Mouse (Mus musculus) urinary bladder, adult 18-20 months (tissue): ENCODE results near the gene Gm15155.
"Not testable (repeated sequence)": the region's sequence is repeated elsewhere in the genome, so short reads cannot be mapped to it uniquely, and the experiment has no call there.

Experiments used
- DNase-seq, 2 experiments: peaks; one replicate each; pipeline ENCODE4 v3.0.0; 2022; ENCODE audit warnings: low spot score in 2 of 2, mixed read lengths in 2 of 2

Gm15155 gene

GRCm38 (mm10) chrX:155624341-155624841 is at the start of gene Gm15155:
TSS of gene Gm15155 (plus strand) at chrX:155624741.
- DNase-seq, result no peak

DNA sequence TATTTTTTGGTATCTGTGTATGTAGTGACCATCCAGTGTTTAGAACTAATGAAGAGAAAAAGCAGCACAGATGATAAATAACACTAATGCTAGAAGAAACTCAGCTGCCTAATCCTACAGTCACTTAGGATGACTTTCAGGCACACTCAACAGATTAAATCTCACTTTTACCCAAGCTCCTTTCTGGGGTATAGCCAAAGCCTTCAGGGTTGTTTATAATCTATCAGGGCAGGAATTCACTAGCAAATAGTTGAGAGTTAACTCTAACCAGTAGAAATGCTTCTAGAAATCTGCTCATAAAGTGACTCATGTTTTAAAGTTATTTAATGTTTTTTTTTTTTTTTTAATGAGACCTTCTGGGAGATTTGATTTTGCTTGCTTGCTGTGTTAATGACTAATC is 44.8 kb upstream of the Gm15155 start:
- DNase-seq, result no peak

- no peak for DNase-seq
Observed at GRCm38 (mm10) chrX:155584586-155584985, 40.0 kb upstream of the Gm15155 start.

DNA sequence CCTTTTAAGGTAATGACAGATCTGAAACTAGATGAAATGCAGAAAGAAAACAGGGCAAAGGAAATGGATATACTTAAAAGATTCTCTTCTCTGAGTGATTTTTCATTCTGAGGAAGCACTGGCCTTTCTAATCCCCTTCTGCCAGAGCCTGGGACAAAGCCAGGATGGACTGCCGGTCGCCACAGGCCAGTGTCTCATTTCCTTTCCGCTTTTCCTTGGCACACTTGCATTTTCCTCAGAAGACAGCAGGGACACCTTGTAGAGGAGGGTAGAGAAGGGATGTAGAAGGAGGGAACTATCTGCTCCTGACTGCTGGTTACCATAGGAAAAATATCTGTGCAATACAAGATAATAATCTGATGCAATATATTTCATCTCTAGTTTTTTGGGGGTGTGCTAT is 33.1 kb upstream of the Gm15155 start:
- DNase-seq, result no peak

DNA sequence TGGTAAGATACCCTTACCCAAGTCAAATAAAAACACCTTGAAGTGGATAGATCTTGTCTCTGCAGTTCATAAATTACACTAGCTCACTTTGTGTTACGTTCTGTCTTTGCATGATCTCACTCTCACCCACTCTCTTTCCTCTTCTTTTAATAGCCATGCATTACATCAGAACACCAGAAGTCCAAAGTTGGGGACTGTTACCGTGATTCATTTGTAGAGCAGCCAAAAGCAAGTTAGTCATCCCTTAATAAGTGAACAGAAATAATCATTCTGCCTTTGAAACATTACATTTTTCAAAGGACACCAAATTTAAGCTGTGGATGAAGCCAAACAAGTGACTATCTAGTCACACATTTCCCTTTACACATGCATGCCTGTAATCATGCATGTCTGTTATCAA is 32.1 kb upstream of the Gm15155 start:
- no peak for DNase-seq

DNA sequence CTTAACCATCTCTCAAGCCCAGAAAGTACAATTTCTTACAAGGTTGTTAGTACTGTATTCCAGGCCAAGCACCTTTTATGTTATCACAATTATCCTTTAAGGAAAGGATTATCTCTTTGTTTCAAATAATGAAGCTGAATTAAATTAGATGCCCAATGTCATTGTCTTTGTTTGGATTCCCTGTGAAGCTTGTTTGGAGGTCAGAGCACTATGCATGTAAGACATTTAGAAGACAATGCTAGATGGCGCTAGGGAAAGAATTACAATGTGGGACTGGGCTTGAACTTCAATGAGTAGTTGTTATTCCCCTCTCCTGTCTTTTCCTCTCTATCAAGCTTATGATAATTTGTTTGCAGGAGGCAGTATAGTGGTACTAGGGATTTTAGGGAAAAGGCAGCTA is 29.9 kb upstream of the Gm15155 start:
- no peak for DNase-seq

GRCm38 (mm10) chrX:155596390-155596789 is 28.2 kb upstream of the Gm15155 start:
- no peak for DNase-seq

DNA sequence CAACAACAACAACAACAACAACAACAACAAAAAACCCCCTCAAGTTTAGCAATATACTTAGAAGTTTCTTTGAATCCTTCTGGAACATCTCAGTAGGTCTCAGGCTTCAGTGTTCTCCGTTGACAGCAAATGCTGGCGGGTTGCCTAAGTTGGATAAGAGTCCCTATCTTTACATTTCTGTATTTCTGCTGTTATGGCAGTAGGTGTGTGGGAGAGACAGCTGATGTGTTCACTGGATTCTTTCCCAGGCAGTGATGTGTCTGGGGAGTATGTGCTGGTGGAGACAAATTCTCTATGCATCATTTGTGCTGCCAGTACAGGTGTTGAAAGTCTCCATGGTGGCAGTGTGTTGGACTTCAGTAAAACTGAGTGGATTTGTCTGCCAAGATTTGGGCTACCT is 23.3 kb upstream of the Gm15155 start:
- DNase-seq, result no peak

DNA sequence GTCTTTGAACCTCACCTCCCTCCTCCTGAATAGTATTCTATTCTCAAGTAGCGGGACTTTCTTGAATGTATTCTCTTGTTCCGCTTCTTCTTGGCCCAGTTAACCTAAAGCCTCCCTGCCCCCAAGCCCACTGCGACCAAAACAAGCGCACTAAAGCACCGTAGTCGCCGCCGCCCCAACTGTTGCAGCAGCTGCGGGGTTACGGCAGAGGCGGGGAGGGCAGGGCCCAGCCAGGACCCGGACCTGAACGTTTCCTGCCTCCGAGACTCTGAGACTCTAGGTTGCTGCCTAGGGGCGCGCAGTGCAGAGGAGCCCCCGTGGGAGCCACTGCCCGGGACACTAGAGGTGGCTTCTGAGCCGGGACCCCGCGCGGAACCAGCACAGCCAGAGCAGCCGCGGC is 2.0 kb upstream of the Gm15155 start:
- DNase-seq, result no peak

DNA sequence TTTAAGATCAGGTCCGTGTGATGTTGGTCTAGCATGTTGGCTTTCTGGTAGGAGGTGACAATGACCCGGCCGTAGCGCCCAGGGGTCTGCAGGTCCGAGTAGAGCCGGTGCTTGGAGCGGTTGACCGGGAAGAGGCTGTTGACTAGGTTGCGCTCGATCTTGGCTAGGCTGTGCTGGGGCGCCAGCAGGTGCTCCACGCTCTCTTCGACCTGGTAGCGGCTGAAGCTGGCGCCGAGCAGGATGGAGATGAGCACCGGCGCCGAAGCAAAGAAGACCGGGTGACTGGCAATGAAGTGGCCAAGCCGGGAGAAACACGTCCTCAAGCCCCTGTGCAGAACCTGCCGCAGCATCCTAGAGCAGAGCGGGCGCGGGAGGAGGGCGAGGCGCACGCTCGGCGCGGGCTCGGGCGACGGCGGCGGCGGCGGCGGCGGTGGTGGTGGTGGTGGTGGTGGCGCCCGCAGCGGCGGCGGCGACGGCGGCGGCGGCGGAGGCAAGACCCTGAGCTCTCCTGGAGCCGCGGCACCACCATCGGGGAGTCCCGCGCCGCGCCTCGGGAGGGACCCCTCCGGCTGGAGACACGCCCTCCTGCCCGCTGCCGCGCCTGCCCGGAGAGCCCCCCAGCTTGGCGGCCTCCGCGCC is 1.5 kb upstream of the Gm15155 start:
- DNase-seq, result no peak

GRCm38 (mm10) chrX:155623701-155624281 is 750 bp upstream of the Gm15155 start, which contains the start of gene Ptchd1:
TSS of gene Ptchd1 (minus strand) at chrX:155623814.
- DNase-seq, result no peak

DNA sequence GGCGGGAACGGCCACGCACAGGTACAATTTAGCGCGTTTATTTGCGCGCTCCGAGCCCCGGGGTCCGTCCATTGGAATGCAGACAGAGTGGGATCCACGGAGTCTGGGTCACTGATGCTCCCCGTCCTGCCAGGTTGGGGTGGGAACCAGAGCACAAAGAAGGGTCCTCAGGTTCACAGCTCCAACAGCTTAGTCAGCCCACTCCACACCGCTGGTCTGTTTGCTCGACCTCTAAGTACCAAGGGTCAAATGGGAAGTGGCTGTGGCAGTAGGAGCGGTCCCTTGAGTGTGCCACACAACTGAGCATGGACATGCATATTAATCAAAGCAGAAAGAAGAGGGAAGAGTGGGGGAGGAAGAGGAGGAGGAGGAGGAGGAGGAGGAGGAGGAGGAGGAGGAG is 354 bp downstream of the Gm15155 start:
- no peak for DNase-seq

- no peak for DNase-seq
Observed at GRCm38 (mm10) chrX:155625671-155626196, 1.2 kb downstream of the Gm15155 start.

DNA sequence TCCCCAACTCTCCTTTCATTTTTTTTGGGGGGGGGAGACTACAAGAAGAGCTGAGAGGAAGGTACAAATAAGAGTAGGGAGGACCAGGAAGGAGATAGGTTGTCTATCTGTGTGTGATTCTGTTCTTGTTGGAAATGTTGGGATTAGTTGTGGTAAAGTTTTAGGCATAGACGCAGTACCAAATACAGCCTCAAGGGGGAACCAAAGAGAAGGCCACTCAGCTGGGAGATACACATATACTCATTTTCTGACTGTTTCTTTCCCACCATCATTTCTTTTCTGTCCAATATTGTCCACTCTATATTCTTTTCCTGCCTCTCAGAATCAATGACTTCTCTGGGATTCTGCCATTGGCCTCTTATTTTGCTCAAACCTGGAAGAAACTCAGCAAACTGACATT is 19.4 kb downstream of the Gm15155 start:
- no peak for DNase-seq

GRCm38 (mm10) chrX:155645975-155646374 is 21.4 kb downstream of the Gm15155 start:
- DNase-seq, result no peak

DNA sequence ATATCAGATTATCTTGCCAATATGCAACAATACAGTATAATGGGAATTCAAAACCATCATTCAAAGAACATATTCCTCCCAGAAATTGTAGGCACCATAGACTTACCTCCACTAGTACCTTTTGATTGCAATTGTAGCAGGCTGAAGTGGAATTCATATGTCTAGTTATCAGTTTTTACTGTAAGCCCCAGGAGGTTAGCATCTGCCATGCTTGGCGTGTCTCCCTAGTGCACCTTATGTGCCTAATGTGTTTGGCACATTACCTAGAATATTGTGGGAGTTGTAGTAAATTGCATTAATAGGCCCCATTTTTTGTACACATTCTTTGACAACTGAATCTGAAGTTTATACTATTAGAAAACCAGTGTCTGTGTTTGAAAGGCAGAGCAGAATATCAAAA is 33.4 kb downstream of the Gm15155 start:
- DNase-seq, result no peak

- DNase-seq, result not testable (repeated sequence)
Observed at GRCm38 (mm10) chrX:155690440-155690839, 65.9 kb downstream of the Gm15155 start.

- no peak for DNase-seq
Observed at GRCm38 (mm10) chrX:155724157-155724556, 99.6 kb downstream of the Gm15155 start.

- no peak for DNase-seq
Observed at GRCm38 (mm10) chrX:155728387-155728786, 103.8 kb downstream of the Gm15155 start.

GRCm38 (mm10) chrX:155888118-155888517 is 263.6 kb downstream of the Gm15155 start:
- no peak for DNase-seq

- DNase-seq, result no peak
Observed at GRCm38 (mm10) chrX:155900040-155900439, 275.5 kb downstream of the Gm15155 start.

GRCm38 (mm10) chrX:155901742-155902141 is 277.2 kb downstream of the Gm15155 start:
- no peak for DNase-seq

DNA sequence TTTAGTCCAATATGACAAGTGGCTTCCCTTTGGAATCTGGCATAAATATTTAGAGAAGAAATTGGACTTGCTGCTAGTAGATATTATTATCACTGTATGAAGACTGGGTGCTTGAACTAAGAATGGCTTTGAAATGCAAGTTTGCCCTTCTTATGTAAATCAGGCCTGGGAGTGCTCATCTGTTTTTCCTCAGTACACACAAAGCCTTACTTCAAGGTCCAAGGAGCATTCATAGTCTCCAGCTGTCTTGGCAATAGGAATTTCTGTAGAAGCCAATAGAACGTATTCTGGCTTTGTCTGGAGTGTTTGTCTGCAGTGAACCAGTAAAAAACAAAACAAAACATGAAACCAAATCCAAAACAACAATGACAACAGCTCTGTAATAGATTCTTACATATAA is 278.6 kb downstream of the Gm15155 start:
- DNase-seq, result no peak
